Mouse (Mus musculus): ENCODE results near the gene Mras.

DNA sequence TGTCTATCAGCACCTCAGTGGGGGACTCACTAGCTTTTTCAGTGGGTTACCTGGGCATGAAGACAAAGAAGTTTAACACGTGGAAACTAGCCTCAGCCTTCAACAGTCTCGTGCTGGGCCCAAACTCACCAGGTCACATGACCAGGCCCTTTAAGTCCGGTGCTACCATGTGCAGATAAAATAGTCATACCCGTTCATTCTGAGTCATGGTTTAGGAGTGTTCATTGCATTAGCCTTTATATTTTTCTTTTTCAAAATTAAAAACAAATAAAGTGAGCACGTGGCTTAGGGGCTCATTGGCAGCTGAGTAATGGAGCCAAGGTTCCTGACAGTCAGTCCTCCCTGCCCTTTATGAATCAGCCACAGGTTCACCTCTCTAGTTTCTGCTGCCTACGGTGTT is 6.4 kb downstream of the Mras start:
- no peak for TF ChIP-seq CTCF (IDR thresholded peaks at IDR 0.05)
- TF ChIP-seq EP300 (IDR thresholded peaks at IDR 0.05): no peak
